Mouse (Mus musculus): ENCODE measurements around the gene Nol12.

GRCm38 (mm10) chr15:78960088-78960487 is 25.4 kb downstream of the Nol12 start:
- TF ChIP-seq POLR2A (IDR thresholded peaks at IDR 0.05; ENCODE audit: insufficient read depth, low read depth, low read length) (no peak), CTCF (IDR thresholded peaks at IDR 0.05; ENCODE audit: insufficient read depth, low read depth, low read length) (no peak)
